Mouse (Mus musculus): ENCODE data around the gene Ctdspl.

The Ctdspl gene

DNA sequence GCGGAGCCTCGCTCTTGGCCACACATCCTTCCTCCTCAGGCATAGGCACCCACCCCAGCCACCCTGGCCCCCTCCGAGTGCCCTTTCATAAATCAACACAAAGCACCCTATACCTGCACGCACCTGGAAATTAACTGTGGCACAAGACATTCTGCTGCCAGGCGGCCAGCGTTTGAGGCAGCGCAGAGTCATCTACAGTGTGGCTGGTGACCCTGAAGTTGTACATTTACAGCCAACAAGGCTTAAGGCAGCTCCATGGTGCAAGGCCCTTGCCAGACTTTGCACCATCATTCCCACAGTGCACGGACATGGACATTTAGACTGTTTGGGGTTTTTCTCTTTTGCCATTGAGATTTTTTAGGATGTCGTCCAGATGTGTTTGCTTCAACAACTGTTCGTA, 134.4 kb downstream of the Ctdspl start:
- Histone ChIP-seq H3K27me3 (ENCODE audit: insufficient read depth, low read length) (peaks cover 47% of the 10 kb centered on the region), H3K4me1 (replicated peaks; ENCODE audit: low read depth, low read length) (peaks cover 66% of the 10 kb centered on the region), H3K4me3 (replicated peaks; ENCODE audit: low read length) (no peak overlapping the region), H3K36me3 (ENCODE audit: insufficient read depth, low read length) (peaks cover under 1% of the 10 kb centered on the region; the same call in 1 of the 2 replicates), H3K9me3 (ENCODE audit: low read length) (no peaks in the 10 kb centered on the region)
- TF ChIP-seq POU5F1 (IDR thresholded peaks at IDR 0.05; ENCODE audit: borderline replicate concordance, low read length) (no peak), CTCF (conservative IDR thresholded peaks at IDR 0.05; ENCODE audit: low read length) (no peak), NANOG (IDR thresholded peaks at IDR 0.05; ENCODE audit: borderline replicate concordance, low read length) (no peak)

GRCm38 (mm10) chr9:119063036-119063644, 136.9 kb downstream of the Ctdspl start:
- Histone ChIP-seq H3K36me3 (ENCODE audit: insufficient read depth, low read length) (peaks cover 6% of the 10 kb centered on the region; the same call in 1 of the 2 replicates), H3K4me3 (replicated peaks; ENCODE audit: low read length) (peak overlapping the region; percentile 50; the same call in 1 of the 2 replicates), H3K4me1 (replicated peaks; ENCODE audit: low read depth, low read length) (peaks cover 52% of the 10 kb centered on the region), H3K9me3 (ENCODE audit: low read length) (no peaks in the 10 kb centered on the region), H3K27me3 (ENCODE audit: insufficient read depth, low read length) (peaks cover 39% of the 10 kb centered on the region)
- TF ChIP-seq POU5F1 (IDR thresholded peaks at IDR 0.05; ENCODE audit: borderline replicate concordance, low read length) (no peak), NANOG (IDR thresholded peaks at IDR 0.05; ENCODE audit: borderline replicate concordance, low read length) (no peak), CTCF (conservative IDR thresholded peaks at IDR 0.05; ENCODE audit: low read length) (no peak)

DNA sequence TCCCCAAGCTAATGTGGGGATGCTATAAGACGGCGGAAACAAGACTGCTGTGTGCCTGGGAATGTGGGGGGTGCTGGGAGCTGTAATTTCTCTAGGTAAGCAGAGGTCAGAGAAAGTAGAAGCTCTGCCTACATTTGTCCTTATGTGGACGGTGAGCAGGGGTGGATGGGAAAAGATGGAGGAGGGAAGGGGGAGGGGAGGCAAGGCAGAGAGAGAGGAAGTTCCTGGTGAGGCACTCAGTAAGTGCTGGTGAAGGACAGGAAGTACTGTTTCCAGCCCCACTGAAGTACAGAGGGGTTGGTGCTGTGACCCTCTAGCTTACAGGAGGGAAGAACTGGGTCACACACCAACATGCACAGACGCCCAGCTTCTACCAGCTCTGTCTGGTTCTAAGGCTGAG, 138.0 kb downstream of the Ctdspl start:
- TF ChIP-seq CTCF (conservative IDR thresholded peaks at IDR 0.05; ENCODE audit: low read length): no peak
- TF ChIP-seq POU5F1 (IDR thresholded peaks at IDR 0.05; ENCODE audit: borderline replicate concordance, low read length): no peak
- TF ChIP-seq NANOG (IDR thresholded peaks at IDR 0.05; ENCODE audit: borderline replicate concordance, low read length): no peak
- Histone ChIP-seq H3K9me3 (ENCODE audit: low read length) (no peaks in the 10 kb centered on the region), H3K36me3 (ENCODE audit: insufficient read depth, low read length) (peaks cover 6% of the 10 kb centered on the region; the same call in 1 of the 2 replicates), H3K4me3 (replicated peaks; ENCODE audit: low read length) (peak overlapping the region; percentile 39), H3K4me1 (replicated peaks; ENCODE audit: low read depth, low read length) (peaks cover 58% of the 10 kb centered on the region), H3K27me3 (ENCODE audit: insufficient read depth, low read length) (peaks cover 32% of the 10 kb centered on the region)

- TF ChIP-seq CTCF (conservative IDR thresholded peaks at IDR 0.05; ENCODE audit: low read length): peak; percentile 92
- TF ChIP-seq NANOG (IDR thresholded peaks at IDR 0.05; ENCODE audit: borderline replicate concordance, low read length): no peak
- no peak for TF ChIP-seq POU5F1 (IDR thresholded peaks at IDR 0.05; ENCODE audit: borderline replicate concordance, low read length)
- Histone ChIP-seq H3K4me3 (replicated peaks; ENCODE audit: low read length) (no peak overlapping the region), H3K4me1 (replicated peaks; ENCODE audit: low read depth, low read length) (peaks cover 72% of the 10 kb centered on the region), H3K9me3 (ENCODE audit: low read length) (no peaks in the 10 kb centered on the region), H3K27me3 (ENCODE audit: insufficient read depth, low read length) (peaks cover 6% of the 10 kb centered on the region), H3K36me3 (ENCODE audit: insufficient read depth, low read length) (peaks cover 22% of the 10 kb centered on the region)
Observed at GRCm38 (mm10) chr9:119067601-119068000, 141.3 kb downstream of the Ctdspl start.

GRCm38 (mm10) chr9:119068266-119068665, 142.0 kb downstream of the Ctdspl start:
- peaks cover 3% of the 10 kb centered on the region; the same call in 1 of the 2 replicates for H3K27me3 ChIP-seq (ENCODE audit: insufficient read depth, low read length)
- no peak overlapping the region for H3K4me3 ChIP-seq (replicated peaks; ENCODE audit: low read length)
- no peaks in the 10 kb centered on the region for H3K9me3 ChIP-seq (ENCODE audit: low read length)
- TF ChIP-seq POU5F1 (IDR thresholded peaks at IDR 0.05; ENCODE audit: borderline replicate concordance, low read length) (no peak), CTCF (conservative IDR thresholded peaks at IDR 0.05; ENCODE audit: low read length) (no peak), NANOG (IDR thresholded peaks at IDR 0.05; ENCODE audit: borderline replicate concordance, low read length) (no peak)
- H3K4me1 ChIP-seq (replicated peaks; ENCODE audit: low read depth, low read length): peaks cover 73% of the 10 kb centered on the region
- peaks cover 26% of the 10 kb centered on the region for H3K36me3 ChIP-seq (ENCODE audit: insufficient read depth, low read length)

GRCm38 (mm10) chr9:119070173-119070825, 144.0 kb downstream of the Ctdspl start:
- Histone ChIP-seq H3K4me3 (replicated peaks; ENCODE audit: low read length) (no peak overlapping the region), H3K9me3 (ENCODE audit: low read length) (no peaks in the 10 kb centered on the region), H3K36me3 (ENCODE audit: insufficient read depth, low read length) (peaks cover 44% of the 10 kb centered on the region), H3K4me1 (replicated peaks; ENCODE audit: low read depth, low read length) (peaks cover 73% of the 10 kb centered on the region), H3K27me3 (ENCODE audit: insufficient read depth, low read length) (0 out of 2 replicates have a peak, but pooled peaks cover 3% of the 10 kb centered on the region)
- TF ChIP-seq CTCF (conservative IDR thresholded peaks at IDR 0.05; ENCODE audit: low read length): no peak
- TF ChIP-seq POU5F1 (IDR thresholded peaks at IDR 0.05; ENCODE audit: borderline replicate concordance, low read length): no peak
- no peak for TF ChIP-seq NANOG (IDR thresholded peaks at IDR 0.05; ENCODE audit: borderline replicate concordance, low read length)

DNA sequence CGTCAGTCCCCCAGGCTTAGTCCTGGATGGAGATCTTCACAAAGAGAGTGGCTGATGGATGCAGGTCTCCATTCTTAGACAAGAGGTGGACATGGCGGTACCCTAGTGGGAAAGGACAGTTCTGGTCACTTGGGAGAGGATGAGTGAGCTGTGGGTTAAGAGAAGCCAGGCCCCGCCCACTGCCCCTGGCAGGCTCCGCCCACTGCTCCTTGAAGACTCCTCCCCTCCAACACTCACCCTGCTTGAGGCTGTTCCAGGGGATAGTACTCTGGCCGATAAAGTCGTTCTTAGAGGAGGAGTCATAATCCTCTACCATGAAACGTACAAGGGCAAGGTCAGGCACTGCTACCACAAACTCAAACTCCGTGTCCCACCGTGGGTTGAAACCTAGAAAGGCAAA, 145.5 kb downstream of the Ctdspl start:
- Histone ChIP-seq H3K9me3 (ENCODE audit: low read length) (no peaks in the 10 kb centered on the region), H3K4me3 (replicated peaks; ENCODE audit: low read length) (no peak overlapping the region), H3K36me3 (ENCODE audit: insufficient read depth, low read length) (peaks cover 40% of the 10 kb centered on the region), H3K27me3 (ENCODE audit: insufficient read depth, low read length) (no peaks in the 10 kb centered on the region), H3K4me1 (replicated peaks; ENCODE audit: low read depth, low read length) (peaks cover 87% of the 10 kb centered on the region)
- TF ChIP-seq NANOG (IDR thresholded peaks at IDR 0.05; ENCODE audit: borderline replicate concordance, low read length) (no peak), POU5F1 (IDR thresholded peaks at IDR 0.05; ENCODE audit: borderline replicate concordance, low read length) (no peak), CTCF (conservative IDR thresholded peaks at IDR 0.05; ENCODE audit: low read length) (no peak)

DNA sequence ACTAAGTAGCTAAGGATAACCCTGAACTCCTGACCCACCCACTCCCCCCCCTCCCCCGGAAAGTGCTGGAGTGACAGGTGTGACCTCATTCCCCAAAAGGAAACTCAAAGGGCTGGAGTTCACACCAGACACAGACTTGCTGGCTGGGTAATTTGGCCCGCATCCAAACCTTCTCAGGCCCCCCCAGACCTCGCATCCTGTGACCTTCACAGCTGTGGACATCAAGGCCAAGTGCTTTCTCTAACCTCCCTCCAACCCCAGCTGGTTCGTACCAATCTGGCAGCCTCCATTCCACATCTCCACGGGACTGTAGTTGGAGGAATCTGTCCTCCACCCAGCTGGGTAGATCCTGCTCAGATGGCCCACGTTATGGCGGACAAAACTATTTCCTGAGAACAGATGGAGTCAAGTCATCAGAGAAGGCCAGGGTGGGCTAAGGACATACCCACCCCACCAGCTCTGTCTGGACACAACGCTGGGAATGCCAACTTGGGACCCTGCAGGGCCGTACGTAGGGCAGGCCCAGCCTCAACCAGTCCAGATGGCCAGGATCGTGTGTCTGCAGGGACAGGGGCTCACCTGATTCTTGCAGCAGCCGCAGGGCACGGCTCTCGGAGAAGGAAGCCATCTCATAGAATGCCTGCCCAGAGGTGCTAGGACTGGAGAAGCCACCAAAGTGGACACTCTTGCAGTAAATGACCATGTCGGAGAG, 147.1 kb downstream of the Ctdspl start:
- H3K36me3 ChIP-seq (ENCODE audit: insufficient read depth, low read length): peaks cover 48% of the 10 kb centered on the region
- H3K9me3 ChIP-seq (ENCODE audit: low read length): no peaks in the 10 kb centered on the region
- H3K4me1 ChIP-seq (replicated peaks; ENCODE audit: low read depth, low read length): peaks cover 87% of the 10 kb centered on the region
- H3K4me3 ChIP-seq (replicated peaks; ENCODE audit: low read length): no peak overlapping the region
- no peaks in the 10 kb centered on the region for H3K27me3 ChIP-seq (ENCODE audit: insufficient read depth, low read length)
- TF ChIP-seq POU5F1 (IDR thresholded peaks at IDR 0.05; ENCODE audit: borderline replicate concordance, low read length) (no peak), NANOG (IDR thresholded peaks at IDR 0.05; ENCODE audit: borderline replicate concordance, low read length) (no peak), CTCF (conservative IDR thresholded peaks at IDR 0.05; ENCODE audit: low read length) (no peak)

Data from E14TG2a.4 (cell line).